Mouse (Mus musculus) retina, adult 2 months (tissue): ENCODE results near the gene Gm4981.
"Not testable (repeated sequence)": the region's sequence is repeated elsewhere in the genome, so short reads cannot be mapped to it uniquely, and the experiment has no call there.

Source experiments
- DNase-seq: peaks from one replicate; pipeline ENCODE4 v3.0.0-alpha.2; 2012; ENCODE audit warnings: low read depth, low spot score

The Gm4981 gene

DNA sequence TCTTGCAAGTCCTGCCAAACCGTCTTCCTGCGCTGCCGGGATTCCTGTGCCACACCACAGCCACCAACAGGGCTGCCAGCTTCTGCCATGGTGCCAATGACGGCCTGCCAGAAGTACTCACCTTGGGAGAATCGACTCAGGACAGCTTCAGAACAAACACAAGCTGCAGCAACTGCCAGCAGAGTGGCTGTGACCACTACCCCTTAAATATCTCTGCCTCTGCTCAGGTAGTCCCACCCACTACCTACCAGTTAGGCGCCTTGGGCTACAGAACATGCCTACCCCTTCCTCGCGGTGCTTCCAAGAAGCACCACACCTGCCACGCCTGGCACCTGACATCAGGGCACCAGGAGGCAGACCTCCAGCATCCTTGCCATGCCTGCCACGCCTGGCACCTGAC lies at the start of gene Gm4981:
TSS of gene Gm4981 (minus strand) at position 89 of the 400 bp plus-strand sequence.
- DNase-seq = no peak

DNA sequence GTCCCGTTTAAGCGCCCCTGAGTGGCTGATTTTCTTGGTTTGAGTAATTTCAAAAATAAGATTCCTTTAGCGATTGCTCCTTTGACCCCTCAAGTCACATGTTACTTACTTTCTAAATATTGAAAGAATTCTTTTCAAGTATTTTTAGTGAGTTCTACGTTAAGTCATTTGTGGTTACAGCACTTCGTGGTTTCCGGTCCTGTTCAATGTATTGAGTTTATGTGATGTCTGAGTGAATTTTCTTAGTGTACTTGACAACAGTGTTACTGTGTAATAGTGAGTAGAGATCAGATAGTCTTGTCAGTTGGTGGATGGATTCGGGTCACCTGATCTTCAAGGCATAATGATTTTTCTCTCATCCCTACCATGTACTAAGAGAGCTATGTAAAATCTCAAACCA lies 45.7 kb upstream of the Gm4981 start:
- DNase-seq = no peak

DNA sequence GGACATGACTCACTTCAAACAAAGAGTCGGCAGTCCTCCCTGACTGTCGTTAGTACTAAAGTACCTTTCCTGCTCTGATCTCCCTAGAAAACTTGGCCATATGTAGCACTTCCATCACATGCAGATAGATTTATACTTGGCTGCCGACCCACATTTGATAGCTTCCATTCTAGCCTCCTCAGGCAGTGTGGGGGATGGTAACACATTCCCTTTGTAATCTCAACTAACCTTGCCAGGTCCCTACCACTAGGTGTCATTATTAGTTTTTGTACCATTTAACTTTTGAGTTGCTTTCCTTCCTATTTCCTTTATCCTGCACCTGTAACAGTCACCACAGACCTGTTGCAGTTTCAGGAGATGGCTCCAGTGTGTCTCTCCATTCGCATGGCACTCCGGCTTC lies 22.0 kb upstream of the Gm4981 start:
- no peak for DNase-seq

DNA sequence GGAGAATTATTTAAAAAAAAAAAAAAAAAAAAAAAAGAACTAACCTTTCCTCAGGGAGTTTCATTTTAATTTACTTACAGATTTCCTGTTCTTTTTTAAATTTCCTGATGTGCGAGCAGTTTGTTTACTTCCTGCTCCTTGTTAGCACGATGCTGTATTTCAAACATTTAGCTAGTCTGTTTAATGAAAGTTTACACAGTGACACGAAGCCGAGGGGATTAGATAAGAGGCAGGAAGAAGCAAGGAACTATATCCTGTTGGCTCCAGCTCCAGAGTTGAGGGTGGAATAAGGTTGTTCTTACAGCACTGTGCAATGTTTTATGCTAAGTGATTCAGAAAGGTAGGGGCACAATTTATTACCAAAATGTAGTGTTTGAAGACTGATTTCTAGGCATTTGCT lies 19.5 kb upstream of the Gm4981 start:
- no peak for DNase-seq

DNA sequence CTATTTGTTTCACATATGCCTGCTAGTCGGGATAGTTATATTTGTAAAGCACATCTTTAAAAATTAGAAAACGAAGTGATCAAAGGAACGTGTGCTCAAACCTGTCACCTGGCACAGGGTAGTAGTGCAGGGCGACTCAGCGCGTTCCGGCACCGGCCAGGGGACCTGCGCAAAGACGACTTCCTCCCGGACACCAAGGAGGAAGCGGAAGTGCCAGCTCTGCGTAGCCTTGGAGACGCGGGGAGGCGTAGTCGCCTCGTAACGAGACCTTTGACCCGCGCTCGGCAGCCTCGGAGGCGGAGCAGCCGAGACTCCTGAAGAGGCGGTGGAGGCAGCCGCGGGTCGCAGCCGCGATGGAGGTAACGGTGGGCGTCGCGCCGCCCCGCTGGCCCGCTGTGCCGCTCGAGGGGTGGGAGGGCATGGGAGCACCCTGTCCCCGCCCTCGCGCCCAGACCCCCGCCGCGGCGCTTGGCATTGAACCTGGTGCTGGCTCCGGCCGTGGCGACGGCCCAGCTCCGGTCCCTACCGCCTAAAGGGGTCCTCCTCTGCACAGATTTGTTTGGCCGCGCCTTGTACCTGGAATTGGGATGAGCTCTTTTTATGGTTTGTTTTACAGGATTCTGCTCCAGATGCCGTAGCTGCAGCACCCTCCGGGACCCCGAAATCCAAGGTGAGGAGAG lies 18.9 kb upstream of the Gm4981 start, which contains the start of gene Gcc2:
TSS of gene Gcc2 (plus strand) at position 285 of the 680 bp plus-strand sequence.
- DNase-seq = peak; percentile 83

DNA sequence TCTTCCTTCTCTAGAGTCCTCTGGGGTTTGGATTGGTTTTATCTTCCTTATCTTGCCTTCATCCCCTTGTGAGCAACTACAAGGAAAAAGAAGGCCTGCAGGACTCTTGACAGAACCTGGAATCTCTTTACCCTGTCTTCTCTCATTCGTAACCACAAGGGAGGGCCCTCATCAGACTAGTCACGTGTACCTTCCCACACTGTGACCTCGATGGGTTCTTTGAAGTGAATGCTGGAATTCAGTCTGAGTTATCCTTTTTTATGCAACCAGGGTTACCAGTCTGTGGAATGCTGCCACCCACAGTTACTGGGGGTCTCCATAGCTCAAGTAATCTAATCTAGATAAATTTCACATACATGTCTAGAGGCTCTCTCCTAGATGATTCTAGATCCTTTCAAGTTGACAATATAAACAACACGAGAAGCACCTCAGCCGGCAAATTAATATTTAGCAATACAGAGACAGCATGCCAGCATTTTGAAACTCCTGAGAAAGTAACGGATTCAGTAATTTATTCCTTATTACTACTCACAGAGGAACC lies 18.2 kb upstream of the Gm4981 start:
- DNase-seq = no peak

DNA sequence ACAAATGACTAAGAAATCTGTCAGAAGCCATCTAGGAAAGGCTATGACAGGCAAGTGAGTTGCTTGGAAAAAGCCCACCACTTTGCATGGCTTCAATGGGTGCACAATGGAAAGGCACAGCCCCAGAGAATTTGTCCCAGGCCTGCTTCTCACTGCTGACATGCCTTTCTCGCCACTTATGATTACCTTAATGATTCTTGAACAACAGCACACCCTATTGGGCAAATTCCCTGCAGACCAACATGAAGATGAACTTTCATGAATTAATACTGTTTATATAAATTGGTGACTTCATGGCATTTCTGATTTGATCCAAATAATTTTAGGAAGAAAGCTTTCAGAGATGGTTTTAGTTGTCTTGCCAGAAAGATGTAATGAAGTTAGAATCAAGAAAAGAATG lies 13.0 kb upstream of the Gm4981 start:
- DNase-seq = no peak

DNA sequence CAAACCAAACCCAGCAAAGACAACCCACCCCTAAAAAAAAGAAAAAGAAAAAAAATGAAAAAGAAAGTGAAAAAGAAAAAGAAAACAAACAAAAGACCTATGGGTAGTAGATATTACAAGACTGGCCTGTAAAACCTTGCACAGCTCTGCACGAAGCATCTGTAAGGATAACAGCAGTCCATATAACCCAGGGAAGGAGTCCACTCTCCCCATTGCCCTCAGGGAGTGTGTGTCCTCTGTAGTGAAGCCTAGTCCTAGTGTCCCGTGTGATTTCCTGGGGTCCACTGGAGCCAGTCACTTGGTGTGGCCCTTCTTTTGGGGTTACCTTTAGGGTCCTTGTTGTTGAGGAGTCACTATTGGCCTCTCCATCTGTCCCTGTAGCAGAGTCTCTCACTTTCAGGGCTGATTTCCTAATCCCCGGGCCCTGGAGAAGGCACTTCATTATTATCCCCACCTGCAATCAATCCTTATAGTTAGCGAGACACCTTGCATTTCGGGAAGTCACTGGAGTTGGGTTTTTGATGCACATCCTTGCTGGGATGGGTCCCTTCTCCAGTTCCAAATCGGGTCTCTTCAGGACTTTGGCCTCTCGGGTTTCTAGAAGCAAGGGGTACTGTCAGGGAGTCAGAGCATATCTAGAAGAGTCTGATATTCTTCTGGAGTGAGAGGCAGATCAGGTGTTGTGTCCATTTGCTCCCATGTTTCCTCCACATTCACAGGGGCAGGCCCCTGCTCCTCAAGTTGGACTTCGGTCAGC lies 2.7 kb upstream of the Gm4981 start:
- not testable (repeated sequence) for DNase-seq

DNA sequence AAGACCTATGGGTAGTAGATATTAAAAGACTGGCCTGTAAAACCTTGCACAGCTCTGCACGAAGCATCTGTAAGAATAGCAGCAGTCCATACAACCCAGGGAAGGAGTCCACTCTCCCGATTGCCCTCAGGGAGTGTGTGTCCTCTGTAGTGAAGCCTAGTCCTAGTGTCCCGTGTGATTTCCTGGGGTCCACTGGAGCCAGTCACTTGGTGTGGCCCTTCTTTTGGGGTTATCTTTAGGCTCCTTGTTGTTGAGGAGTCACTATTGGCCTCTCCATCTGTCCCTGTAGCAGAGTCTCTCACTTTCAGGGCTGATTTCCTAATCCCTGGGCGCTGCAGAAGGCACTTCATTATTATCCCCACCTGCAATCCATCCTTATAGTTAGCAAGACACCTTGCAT lies 1.5 kb downstream of the Gm4981 start:
- DNase-seq = not testable (repeated sequence)

DNA sequence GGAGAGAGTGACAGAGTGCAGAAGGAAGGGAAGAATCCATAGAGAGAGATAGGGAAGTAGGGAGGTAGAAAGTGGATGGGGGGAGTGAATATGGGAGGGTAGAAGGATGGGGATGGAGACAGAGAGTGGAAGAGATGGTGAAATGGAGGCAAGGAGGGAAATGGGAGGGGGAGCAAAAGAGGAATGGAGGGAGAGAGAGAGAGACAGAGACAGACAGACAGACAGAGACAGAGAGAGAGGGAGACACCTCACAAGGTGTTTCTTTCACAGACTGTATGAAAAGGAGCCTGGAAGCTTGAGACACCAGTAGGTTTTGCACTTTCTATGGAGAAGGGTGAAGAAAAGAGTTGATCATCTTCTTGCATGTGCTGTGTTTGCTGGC lies 2.8 kb downstream of the Gm4981 start:
- DNase-seq = not testable (repeated sequence)

DNA sequence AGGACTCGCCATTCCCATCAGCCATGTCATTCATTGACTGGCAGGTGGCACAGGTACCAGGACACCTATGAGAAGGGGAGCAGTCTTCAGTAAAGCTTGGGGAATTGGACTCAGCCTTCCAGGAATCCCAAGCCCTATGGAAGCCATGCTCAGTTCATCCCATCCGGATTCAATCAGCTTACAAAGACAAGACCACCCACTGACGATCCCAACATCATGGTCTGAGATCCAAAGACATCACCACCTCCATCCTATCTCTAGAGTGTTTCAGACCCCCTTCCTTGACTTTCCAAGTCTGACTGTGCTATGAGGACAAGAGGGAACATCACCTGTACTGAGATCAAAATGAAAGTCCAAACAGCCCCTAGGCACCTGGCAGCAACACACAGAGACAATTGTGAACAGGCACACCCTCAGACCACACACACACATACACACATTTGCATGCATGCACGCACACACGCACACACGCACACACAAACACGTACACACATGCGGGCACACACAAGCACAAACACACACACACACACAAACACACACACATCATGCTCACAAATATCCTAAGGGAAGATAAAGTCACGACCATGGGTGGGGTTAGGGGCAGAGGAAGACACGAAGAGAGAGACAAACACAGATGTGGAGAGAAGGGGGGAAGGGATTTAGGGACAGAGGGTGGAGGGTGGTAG lies 3.3 kb downstream of the Gm4981 start:
- DNase-seq = not testable (repeated sequence)

DNA sequence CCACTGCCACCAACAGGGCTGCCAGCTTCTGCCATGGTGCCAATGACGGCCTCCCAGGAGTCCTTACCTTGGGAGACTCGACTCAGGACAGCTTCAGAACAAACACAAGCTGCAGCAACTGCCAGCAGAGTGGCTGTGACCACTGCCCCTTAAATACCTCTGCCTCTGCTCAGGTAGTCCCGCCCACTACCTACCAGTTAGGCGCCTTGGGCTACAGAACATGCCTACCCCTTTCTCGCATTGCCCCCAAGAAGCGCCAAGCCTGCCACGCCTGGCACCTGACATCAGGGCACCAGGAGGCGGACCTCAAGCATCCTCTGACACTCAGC lies 3.9 kb downstream of the Gm4981 start, which contains the start of gene Duxf3:
TSS of gene Duxf3 (minus strand) at position 35 of the 329 bp plus-strand sequence.
- not testable (repeated sequence) for DNase-seq

DNA sequence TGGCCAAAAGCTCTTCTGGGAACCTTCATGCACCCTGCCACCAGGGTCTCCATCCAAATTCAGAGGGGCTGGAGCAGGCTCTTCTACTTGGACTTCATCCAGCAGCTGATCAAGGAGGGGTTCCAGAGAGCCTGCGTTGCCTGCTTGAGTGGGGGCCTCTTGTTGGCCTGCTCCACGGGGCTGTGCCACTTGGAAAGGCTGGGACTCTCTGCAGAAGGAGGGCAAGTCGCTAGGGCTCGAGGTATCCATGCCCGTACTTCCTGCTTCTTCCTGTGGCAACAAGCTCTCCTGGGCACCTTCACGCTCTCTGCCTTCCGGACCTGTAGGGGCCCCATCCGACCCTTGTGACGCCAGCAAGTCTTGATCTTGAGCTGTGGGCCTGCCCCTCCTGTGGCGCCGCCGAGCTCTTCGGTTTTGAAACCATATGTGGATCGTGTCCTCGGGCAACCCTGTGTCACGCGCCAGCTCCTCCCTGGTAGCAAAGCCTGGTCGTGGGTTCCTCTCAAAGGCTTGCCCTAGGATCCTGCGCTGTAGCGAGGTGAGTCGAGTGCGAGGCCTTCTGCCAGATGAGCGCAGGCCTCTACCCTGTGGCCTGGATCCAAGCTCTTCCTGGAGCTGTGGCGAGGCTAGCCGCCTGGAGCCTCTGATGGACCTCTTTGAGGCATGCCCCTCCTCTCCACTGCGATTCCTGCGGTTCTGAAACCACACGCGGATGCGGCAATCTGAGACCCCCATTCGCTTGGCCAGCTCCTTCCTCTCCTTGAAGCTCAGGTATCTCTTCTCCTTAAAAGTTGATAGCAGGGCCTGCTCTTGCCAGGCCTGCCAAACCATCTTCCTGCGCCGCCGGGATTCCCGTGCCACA lies 4.5 kb downstream of the Gm4981 start:
- not testable (repeated sequence) for DNase-seq

DNA sequence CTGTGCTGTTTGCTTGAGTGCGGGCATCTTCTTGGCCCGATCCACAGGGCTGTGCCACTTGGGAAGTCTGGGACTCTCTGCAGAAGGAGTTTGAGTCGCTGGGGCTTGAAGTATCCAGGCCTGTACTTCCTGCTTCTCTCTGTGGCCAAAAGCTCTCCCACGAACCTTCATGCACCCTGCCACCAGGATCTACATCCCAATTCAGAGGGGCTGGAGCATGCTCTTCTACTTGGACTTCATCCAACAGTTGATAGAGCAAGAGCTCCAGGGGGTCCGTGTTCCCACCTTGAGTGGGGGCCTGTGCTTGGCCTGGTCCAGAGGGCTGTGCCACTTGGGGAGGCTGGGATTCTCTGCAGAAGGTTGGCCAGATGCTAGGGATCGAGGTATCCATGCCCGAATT lies 5.4 kb downstream of the Gm4981 start:
- DNase-seq = not testable (repeated sequence)

DNA sequence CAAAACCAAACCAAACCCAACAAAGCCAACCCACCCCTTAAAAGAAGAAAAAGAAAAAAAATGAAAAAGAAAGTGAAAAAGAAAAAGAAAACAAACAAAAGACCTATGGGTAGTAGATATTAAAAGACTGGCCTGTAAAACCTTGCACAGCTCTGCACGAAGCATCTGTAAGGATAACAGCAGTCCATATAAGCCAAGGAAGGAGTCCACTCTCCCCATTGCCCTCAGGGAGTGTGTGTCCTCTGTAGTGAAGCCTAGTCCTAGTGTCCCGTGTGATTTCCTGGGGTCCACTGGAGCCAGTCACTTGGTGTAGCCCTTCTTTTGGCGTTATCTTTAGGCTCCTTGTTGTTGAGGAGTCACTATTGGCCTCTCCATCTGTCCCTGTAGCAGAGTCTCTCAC lies 6.5 kb downstream of the Gm4981 start:
- not testable (repeated sequence) for DNase-seq

DNA sequence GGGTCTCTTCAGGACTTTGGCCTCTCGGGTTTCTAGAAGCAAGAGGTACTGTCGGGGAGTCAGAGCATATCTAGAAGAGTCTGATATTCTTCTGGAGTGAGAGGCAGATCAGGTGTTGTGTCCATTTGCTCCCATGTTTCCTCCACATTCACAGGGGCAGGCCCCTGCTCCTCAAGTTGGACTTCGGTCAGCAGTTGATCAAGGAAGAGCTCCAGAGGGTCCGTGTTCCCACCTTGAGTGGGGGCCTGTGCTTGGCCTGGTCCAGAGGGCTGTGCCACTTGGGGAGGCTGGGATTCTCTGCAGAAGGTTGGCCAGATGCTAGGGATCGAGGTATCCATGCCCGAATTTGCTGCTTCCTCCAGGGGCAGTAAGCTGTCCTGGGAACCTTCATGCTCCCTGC lies 8.7 kb downstream of the Gm4981 start:
- not testable (repeated sequence) for DNase-seq

DNA sequence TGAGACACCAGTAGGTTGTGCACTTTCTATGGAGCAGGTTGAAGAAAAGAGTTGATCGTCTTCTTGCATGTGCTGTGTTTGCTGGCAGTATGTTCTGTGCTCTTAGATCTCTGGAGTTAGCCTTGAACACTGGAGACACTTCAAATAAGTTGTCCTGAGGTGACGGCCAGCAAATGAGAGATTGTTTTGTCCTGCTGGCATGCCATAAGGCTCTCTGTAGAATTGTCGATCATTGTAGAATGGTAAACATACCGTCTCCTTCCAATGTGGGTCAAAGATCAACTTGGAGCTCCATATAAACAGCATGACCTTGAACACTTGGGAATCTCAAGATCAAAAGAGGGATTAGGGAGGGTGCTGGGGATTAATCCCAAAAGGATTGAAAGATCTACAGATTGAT lies 10.1 kb downstream of the Gm4981 start:
- DNase-seq = not testable (repeated sequence)

DNA sequence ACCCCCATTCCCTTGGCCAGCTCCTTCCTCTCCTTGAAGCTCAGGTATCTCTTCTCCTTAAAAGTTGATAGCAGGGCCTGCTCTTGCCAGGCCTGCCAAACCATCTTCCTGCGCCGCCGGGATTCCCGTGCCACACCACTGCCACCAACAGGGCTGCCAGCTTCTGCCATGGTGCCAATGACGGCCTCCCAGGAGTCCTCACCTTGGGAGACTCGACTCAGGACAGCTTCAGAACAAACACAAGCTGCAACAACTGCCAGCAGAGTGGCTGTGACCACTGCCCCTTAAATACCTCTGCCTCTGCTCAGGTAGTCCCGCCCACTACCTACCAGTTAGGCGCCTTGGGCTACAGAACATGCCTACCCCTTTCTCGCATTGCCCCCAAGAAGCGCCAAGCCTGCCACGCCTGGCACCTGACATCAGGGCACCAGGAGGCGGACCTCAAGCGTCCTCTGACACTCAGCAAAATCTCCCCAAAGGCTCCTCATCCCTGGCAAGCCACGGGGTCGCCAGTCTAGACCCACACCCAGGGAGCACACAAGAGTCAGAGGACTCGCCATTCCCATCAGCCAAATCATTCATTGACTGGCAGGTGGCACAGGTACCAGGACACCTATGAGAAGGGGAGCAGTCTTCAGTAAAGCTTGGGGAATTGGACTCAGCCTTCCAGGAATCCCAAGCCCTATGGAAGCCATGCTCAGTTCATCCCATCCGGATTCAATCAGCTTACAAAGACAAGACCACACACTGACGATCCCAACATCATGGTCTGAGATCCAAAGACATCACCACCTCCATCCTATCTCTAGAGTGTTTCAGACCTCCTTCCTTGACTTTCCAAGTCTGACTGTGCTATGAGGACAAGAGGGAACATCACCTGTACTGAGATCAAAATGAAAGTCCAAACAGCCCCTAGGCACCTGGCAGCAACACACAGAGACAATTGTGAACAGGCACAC lies 11.4 kb downstream of the Gm4981 start, which contains the start of gene AW822073:
TSS of gene AW822073 (minus strand) at position 104 of the 959 bp plus-strand sequence.
- DNase-seq = not testable (repeated sequence)

DNA sequence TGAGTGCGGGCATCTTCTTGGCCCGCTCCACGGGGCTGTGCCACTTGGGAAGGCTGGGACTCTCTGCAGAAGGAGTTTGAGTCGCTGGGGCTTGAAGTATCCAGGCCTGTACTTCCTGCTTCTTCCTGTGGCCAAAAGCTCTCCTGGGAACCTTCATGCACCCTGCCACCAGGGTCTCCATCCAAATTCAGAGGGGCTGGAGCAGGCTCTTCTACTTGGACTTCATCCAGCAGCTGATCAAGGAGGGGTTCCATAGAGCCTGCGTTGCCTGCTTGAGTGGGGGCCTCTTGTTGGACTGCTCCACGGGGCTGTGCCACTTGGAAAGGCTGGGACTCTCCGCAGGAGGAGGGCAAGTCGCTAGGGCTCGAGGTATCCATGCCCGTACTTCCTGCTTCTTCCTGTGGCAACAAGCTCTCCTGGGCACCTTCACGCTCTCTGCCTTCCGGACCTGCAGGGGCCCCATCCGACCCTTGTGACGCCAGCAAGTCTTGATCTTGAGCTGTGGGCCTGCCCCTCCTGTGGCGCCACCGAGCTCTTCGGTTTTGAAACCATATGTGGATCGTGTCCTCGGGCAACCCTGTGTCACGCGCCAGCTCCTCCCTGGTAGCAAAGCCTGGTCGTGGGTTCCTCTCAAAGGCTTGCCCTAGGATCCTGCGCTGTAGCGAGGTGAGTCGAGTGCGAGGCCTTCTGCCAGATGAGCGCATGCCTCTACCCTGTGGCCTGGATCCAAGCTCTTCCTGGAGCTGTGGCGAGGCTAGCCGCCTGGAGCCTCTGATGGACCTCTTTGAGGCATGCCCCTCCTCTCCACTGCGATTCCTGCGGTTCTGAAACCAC lies 12.3 kb downstream of the Gm4981 start:
- DNase-seq = not testable (repeated sequence)
